Mouse (Mus musculus): ENCODE measurements around the gene Fam78a. TPM values are rescaled to one million over a fixed set of nuclear protein-coding genes. Genes with fewer than 3 reads are reported as not detected.

The Fam78a gene
- polyA plus RNA-seq, 1 experiment from 2014 or later, result 1.5 TPM

DNA sequence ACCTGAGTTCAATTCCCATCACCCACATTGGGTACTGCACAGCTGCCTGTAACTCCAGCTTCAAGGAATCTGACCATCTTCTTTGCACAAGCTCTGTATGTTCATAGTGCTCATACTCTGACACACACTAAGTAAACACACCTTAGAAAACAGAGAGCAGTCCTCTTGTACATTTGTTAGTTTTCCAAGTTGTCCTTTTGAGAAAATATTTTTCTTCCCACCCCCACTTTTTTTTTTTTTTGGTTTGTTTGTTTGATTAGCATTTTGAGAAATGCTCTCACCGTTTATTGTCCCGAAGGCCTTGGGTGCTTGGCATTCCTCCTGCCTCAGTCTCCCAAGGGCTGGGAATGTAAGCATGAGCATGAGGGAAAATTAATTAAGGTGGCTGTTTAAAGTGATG lies 76.3 kb downstream of the Fam78a start:
- H3K36me3 ChIP-seq (replicated peaks), result peaks cover 97% of the 10 kb centered on the region
- WGBS, result 92% methylated on average over 2 of the region's 2 CpGs
- no peak for DNase-seq (ENCODE audit: extremely low spot score, low spot score)
- no peaks in the 10 kb centered on the region for H3K9me3 ChIP-seq
- no peak overlapping the region for H3K27ac ChIP-seq
- H3K27me3 ChIP-seq (ENCODE audit: poor library complexity, severe bottlenecking), result no peaks in the 10 kb centered on the region
- no peaks in the 10 kb centered on the region for H3K4me1 ChIP-seq
- no peak overlapping the region for H3K4me3 ChIP-seq

Small RNAs within 50 kb of the gene (microRNA-seq; reads per million reads assigned to microRNA genes)
- not detected for gene Mir7674

Other genes with a start within 250 kb of the Fam78a start
- gene Fibcd1, start 238.9 kb downstream of the Fam78a start, polyA plus RNA-seq (2016; fragmentation: Nextera tagmentation; extraction: Ambion mirVana), result 0.07 and 0.19 TPM in 2 replicates
- 4.9 and 6.8 TPM in 2 replicates for gene Lamc3, start 197.6 kb downstream of the Fam78a start, polyA plus RNA-seq (2016; fragmentation: Nextera tagmentation; extraction: Ambion mirVana)
- gene Aif1l, start 134.7 kb downstream of the Fam78a start, polyA plus RNA-seq (2016; fragmentation: Nextera tagmentation; extraction: Ambion mirVana), result 84.7 and 85.6 TPM in 2 replicates
- 110 and 111 TPM in 2 replicates for gene Nup214, start 110.4 kb downstream of the Fam78a start, polyA plus RNA-seq (2016; fragmentation: Nextera tagmentation; extraction: Ambion mirVana)
- 4.8 and 5.3 TPM in 2 replicates for gene Plpp7, start 10.7 kb upstream of the Fam78a start, polyA plus RNA-seq (2016; fragmentation: Nextera tagmentation; extraction: Ambion mirVana)
- gene Prrc2b, start 66.2 kb upstream of the Fam78a start, polyA plus RNA-seq (2016; fragmentation: Nextera tagmentation; extraction: Ambion mirVana), result 48.2 and 50.1 TPM in 2 replicates
- 26.6 and 29.7 TPM in 2 replicates for gene Pomt1, start 151.7 kb upstream of the Fam78a start, polyA plus RNA-seq (2016; fragmentation: Nextera tagmentation; extraction: Ambion mirVana)
- 83.6 and 91.4 TPM in 2 replicates for gene Uck1, start 175.3 kb upstream of the Fam78a start, polyA plus RNA-seq (2016; fragmentation: Nextera tagmentation; extraction: Ambion mirVana)
- gene Golga2, start 202.5 kb upstream of the Fam78a start, polyA plus RNA-seq (2016; fragmentation: Nextera tagmentation; extraction: Ambion mirVana), result 16.6 and 17.4 TPM in 2 replicates
- gene Swi5, start 203.2 kb upstream of the Fam78a start, polyA plus RNA-seq (2016; fragmentation: Nextera tagmentation; extraction: Ambion mirVana), result 529 and 531 TPM in 2 replicates